28 mouse cellular contexts compared by ENCODE assay signal in genomic region chr4:103273021-103273420, GRCm38 (mm10). TPM values are rescaled to one million over a fixed set of nuclear protein-coding genes. Genes with fewer than 3 reads are reported as not detected.
DNase-seq lines count a peak whose midpoint lies in the region; ATAC-seq and TF ChIP-seq lines count a peak whose summit lies in the region.
"Had no signal": no experiment of that assay in that cellular context is flagged by ENCODE, and none has a peak within 500 bp of the region (broad histone marks: within the 10 kb centered on the region; RNA-seq: fewer than 3 reads in every experiment).

No protein-coding gene starts in this region.

- no peaks in the 10 kb centered on the region for H3K27me3 ChIP-seq in heart, embryonic 10.5 days (ENCODE audit: insufficient read depth, poor library complexity, severe bottlenecking)
- H3K27me3 ChIP-seq in heart, adult 2 months (ENCODE audit: control insufficient read depth, insufficient read depth, low read length) = no peaks in the 10 kb centered on the region
- H3K27me3 ChIP-seq in heart, embryonic 15.5 days = no peaks in the 10 kb centered on the region
- H3K27me3 ChIP-seq: embryonic facial prominence, embryonic 15.5 days; hindbrain, embryonic 13.5 days had no signal

- 0 out of 2 replicates have a peak, but pooled peaks cover 2% of the 10 kb centered on the region for H3K4me1 ChIP-seq in heart, embryonic 10.5 days
- H3K4me1 ChIP-seq in heart, adult 2 months (ENCODE audit: control insufficient read depth, insufficient read depth, low read length) = no peaks in the 10 kb centered on the region
- H3K4me1 ChIP-seq in heart, embryonic 15.5 days (replicated peaks) = no peaks in the 10 kb centered on the region
- H3K4me1 ChIP-seq: embryonic facial prominence, embryonic 15.5 days; forebrain, embryonic 10.5 days; hindbrain, embryonic 13.5 days had no signal

- intact Hi-C loops in heart, adult 2 months (cut with DNase I) = no loop called here

- no peaks in the 10 kb centered on the region for H3K36me3 ChIP-seq in heart, embryonic 10.5 days
- H3K36me3 ChIP-seq in heart, adult 2 months (ENCODE audit: control insufficient read depth, insufficient read depth, low read length) = no peaks in the 10 kb centered on the region
- H3K36me3 ChIP-seq in heart, embryonic 15.5 days = no peaks in the 10 kb centered on the region
- H3K36me3 ChIP-seq: embryonic facial prominence, embryonic 15.5 days; forebrain, embryonic 10.5 days; G1E; hindbrain, embryonic 13.5 days had no signal

- ATAC-seq in heart, embryonic 15.5 days (replicated peaks; ENCODE audit: insufficient number of reproducible peaks, insufficient read depth, low FRiP score, low read depth) = no peak
- ATAC-seq in granulocyte monocyte progenitor cell, adult 5-6 weeks (replicated peaks; ENCODE audit: poor library complexity, severe bottlenecking) = no peak
- ATAC-seq: CD4-positive, CD25-positive, alpha-beta regulatory T cell, adult 4 months; forebrain, embryonic 14.5 days; hindbrain, postnatal 0 days had no signal

- no peak for TF ChIP-seq EP300 in heart, adult 2 months (IDR thresholded peaks at IDR 0.05; ENCODE audit: insufficient read depth, low read depth, low read length)

- H3K27ac ChIP-seq in heart, embryonic 10.5 days = no peak overlapping the region
- H3K27ac ChIP-seq in heart, adult 2 months = no peak overlapping the region
- no peak overlapping the region for H3K27ac ChIP-seq in heart, embryonic 15.5 days
- H3K27ac ChIP-seq: embryonic facial prominence, embryonic 15.5 days; forebrain, embryonic 10.5 days; gastrocnemius, adult 2 months; hindbrain, embryonic 13.5 days; hindbrain, postnatal 0 days had no signal

- WGBS in heart, embryonic 10.5 days = 44% methylated on average over 6 of the region's 8 CpGs
- 64% methylated on average over 7 of the region's 8 CpGs for WGBS in heart, adult 2 months
- WGBS in heart, embryonic 15.5 days = 58% methylated on average over 7 of the region's 8 CpGs

- H3K79me2 ChIP-seq in heart, adult 2 months (replicated peaks; ENCODE audit: control insufficient read depth, insufficient read depth, low read length) = no peaks in the 10 kb centered on the region

- peak overlapping the region; percentile 37; the same call in 1 of the 2 replicates for H3K4me3 ChIP-seq in heart, embryonic 10.5 days
- no peak overlapping the region for H3K4me3 ChIP-seq in heart, adult 2 months
- H3K4me3 ChIP-seq in heart, embryonic 15.5 days = 0 out of 2 replicates have a peak overlapping the region, but pooled peaks have one; percentile 11
- H3K4me3 ChIP-seq: embryonic facial prominence, embryonic 15.5 days; erythroblast, embryonic 14.5 days; forebrain, embryonic 10.5 days; gastrocnemius, adult 2 months; hindbrain, embryonic 13.5 days had no signal

- DNase-seq in heart, embryonic 10.5 days (ENCODE audit: low spot score) = peak; percentile 69
- DNase-seq in heart, adult 2 months = no peak
- DNase-seq in heart, adult 9 months (ENCODE audit: low spot score in 2 of 2) = no peak
- DNase-seq in R1 (ENCODE audit: low read depth, low spot score) = peak; percentile 81
- no peak for DNase-seq in layer of hippocampus, adult 9-11 months
- DNase-seq: adrenal gland, adult 2 months; adrenal gland, postnatal 25 days; B cell, adult 2 months; cerebellum, adult 2 months; cerebellum, postnatal 10 days; gastrocnemius, adult 2 months; gastrocnemius, postnatal 25 days; heart, adult 18-20 months; kidney, adult 11 months had no signal

- H3K4me2 ChIP-seq in heart, embryonic 15.5 days = peak overlapping the region; percentile 25; the same call in 1 of the 2 replicates
- H3K4me2 ChIP-seq: embryonic facial prominence, embryonic 15.5 days; hindbrain, embryonic 13.5 days had no signal

- no peak for TF ChIP-seq CTCF in heart, adult 2 months (IDR thresholded peaks at IDR 0.05)

- TF ChIP-seq POLR2A in heart, adult 2 months (IDR thresholded peaks at IDR 0.05; ENCODE audit: insufficient read depth, low read depth, low read length) = no peak

- no peak overlapping the region for H3K9ac ChIP-seq in heart, adult 2 months (ENCODE audit: low read depth, low read length)
- H3K9ac ChIP-seq in heart, embryonic 15.5 days = no peak overlapping the region
- H3K9ac ChIP-seq: embryonic facial prominence, embryonic 15.5 days; hindbrain, embryonic 13.5 days had no signal

- no peaks in the 10 kb centered on the region for H3K9me3 ChIP-seq in heart, embryonic 10.5 days
- H3K9me3 ChIP-seq in heart, embryonic 15.5 days (replicated peaks) = no peaks in the 10 kb centered on the region
- H3K9me3 ChIP-seq: embryonic facial prominence, embryonic 15.5 days; forebrain, embryonic 10.5 days; G1E; hindbrain, embryonic 13.5 days had no signal

RNA-seq across cellular contexts. Expression of gene 4921539E11Rik, which starts 17.6 kb away (rescaled TPM):
- not detected in 2 replicates for polyA plus RNA-seq in heart, embryonic 10.5 days (2016; fragmentation: Nextera tagmentation; extraction: Ambion mirVana)
- total RNA-seq in heart, adult 2 months (2021) = not detected
- polyA plus RNA-seq in heart, adult 2 months (2012; rRNA removed) = not detected in 2 replicates
- polyA plus RNA-seq in heart, embryonic 15.5 days (2015; fragmentation: Nextera tagmentation; extraction: Ambion mirVana) = not detected in 2 replicates
- total RNA-seq in granulocyte monocyte progenitor cell, adult 5-6 weeks (2014; fragmentation: Nextera tagmentation) = not detected in 2 replicates
- not detected in 2 replicates for total RNA-seq in granulocyte monocyte progenitor cell, adult 5-6 weeks (2017)
- total RNA-seq: adrenal gland, adult 2 months; adrenal gland, postnatal 25 days; gastrocnemius, adult 2 months; gastrocnemius, postnatal 25 days; heart, adult 18-20 months; hematopoietic stem cell, adult 5-6 weeks; hindbrain, postnatal 0 days had no signal
- polyA plus RNA-seq: adrenal gland, adult 2 months; CD4-positive, CD25-positive, alpha-beta regulatory T cell, adult 4 months; cerebellum, adult 2 months; embryonic facial prominence, embryonic 11.5 days; embryonic facial prominence, embryonic 15.5 days; erythroblast, embryonic 14.5 days; forebrain, embryonic 10.5 days; forebrain, embryonic 14.5 days; G1E; heart, postnatal 0 days; hindbrain, embryonic 13.5 days; hindbrain, postnatal 0 days; intestine, embryonic 14.5 days had no signal

RNA-seq across cellular contexts. Expression of gene Oma1, which starts 40.6 kb away (rescaled TPM):
- polyA plus RNA-seq in heart, embryonic 10.5 days (2016; fragmentation: Nextera tagmentation; extraction: Ambion mirVana) = 22.9 and 23.7 TPM in 2 replicates
- 10 to 100 TPM; 33.0 to 40.1 TPM for total RNA-seq in heart, adult 2 months (2021)
- 20.4 and 44.8 TPM in 2 replicates for polyA plus RNA-seq in heart, adult 2 months (2012; rRNA removed)
- polyA plus RNA-seq in heart, embryonic 15.5 days (2015; fragmentation: Nextera tagmentation; extraction: Ambion mirVana) = 20.8 and 25.4 TPM in 2 replicates
- 18.2 and 20.6 TPM in 2 replicates for total RNA-seq in granulocyte monocyte progenitor cell, adult 5-6 weeks (2014; fragmentation: Nextera tagmentation)
- total RNA-seq in granulocyte monocyte progenitor cell, adult 5-6 weeks (2017) = 54.6 and 71.3 TPM in 2 replicates

RNA-seq across cellular contexts. Expression of gene Slc35d1, which starts 58.1 kb away (rescaled TPM):
- 7.5 and 9.3 TPM in 2 replicates for polyA plus RNA-seq in heart, embryonic 10.5 days (2016; fragmentation: Nextera tagmentation; extraction: Ambion mirVana)
- 1 to 10 TPM; 7.6 to 8.0 TPM for total RNA-seq in heart, adult 2 months (2021)
- polyA plus RNA-seq in heart, adult 2 months (2012; rRNA removed) = 3.9 and 7.3 TPM in 2 replicates
- polyA plus RNA-seq in heart, embryonic 15.5 days (2015; fragmentation: Nextera tagmentation; extraction: Ambion mirVana) = 5.4 and 7.5 TPM in 2 replicates
- total RNA-seq in granulocyte monocyte progenitor cell, adult 5-6 weeks (2014; fragmentation: Nextera tagmentation) = 14.2 and 20.6 TPM in 2 replicates
- 5.0 and 5.6 TPM in 2 replicates for total RNA-seq in granulocyte monocyte progenitor cell, adult 5-6 weeks (2017)

Comparison
In these comparisons a context has a peak if more than half of its experiments do, and no peak if none do; other contexts are left out.
1. DNase-seq: peak in heart, embryonic 10.5 days (single experiment) and R1 (single experiment); none in heart, adult 2 months (0 of 2), heart, adult 9 months (0 of 2) and layer of hippocampus, adult 9-11 months (single experiment).